Mouse (Mus musculus): ENCODE results near the gene Gadd45b.

DNA sequence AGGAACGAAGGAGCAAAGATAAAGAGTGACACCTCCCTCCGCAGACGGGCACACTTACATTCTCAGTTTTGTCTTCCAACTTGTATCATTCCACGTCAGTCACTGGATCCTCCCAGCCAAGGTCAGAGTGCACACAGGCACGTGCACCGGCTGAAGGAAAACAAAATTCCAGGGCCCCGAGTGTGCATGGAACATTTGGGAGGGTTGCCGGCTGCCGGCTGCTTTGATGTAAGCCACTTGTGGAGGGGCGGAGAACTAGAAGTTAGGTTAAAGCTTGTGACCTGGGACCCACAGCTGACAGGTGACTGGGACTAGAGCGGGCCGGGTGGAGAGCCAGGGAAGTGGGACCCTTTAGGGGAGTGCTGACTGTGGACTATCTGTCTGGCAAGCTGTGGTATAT lies 36.4 kb downstream of the Gadd45b start:
- TF ChIP-seq CTCF (IDR thresholded peaks at IDR 0.05), result no peak
- TF ChIP-seq POLR2A (IDR thresholded peaks at IDR 0.05; ENCODE audit: insufficient read depth, low read depth, low read length), result no peak
